Mouse (Mus musculus): Measurements from ENCODE around the gene Zfp366. TPM values are rescaled to one million over a fixed set of nuclear protein-coding genes. Genes with fewer than 3 reads are reported as not detected.

Zfp366 gene
- total and polyA plus RNA-seq, 3 experiments: not detected

DNA sequence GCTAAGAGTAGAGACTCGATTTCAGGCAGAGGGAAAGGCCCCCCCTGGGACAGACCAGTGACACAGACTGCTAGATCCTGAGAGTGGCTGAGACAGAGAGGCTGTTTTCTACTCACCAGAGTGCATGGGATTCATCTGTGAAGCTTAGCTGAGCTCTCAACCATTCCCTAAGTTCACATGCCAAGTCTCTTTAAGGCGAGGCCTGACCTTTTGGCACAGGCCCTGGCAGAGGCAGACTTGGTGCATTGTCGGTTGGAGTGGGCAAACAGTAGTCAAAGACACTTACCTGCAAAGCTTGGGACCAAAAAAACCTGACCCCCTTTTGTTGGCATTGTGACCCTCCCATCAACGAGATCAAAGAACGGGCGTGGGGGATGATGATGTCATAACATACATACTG, 34.0 kb upstream of the Zfp366 start:
- no peak overlapping the region for H3K4me2 ChIP-seq (ENCODE audit: insufficient read depth, low read depth, poor library complexity, severe bottlenecking)
- no peak for TF ChIP-seq MXI1 (IDR thresholded peaks at IDR 0.05; ENCODE audit: low read depth, low read length)
- no peak for TF ChIP-seq HCFC1 (IDR thresholded peaks at IDR 0.05; ENCODE audit: low read depth, low read length)
- no peak for TF ChIP-seq ZMIZ1 (IDR thresholded peaks at IDR 0.05; ENCODE audit: low read depth, low read length)
- TF ChIP-seq KAT2A (IDR thresholded peaks at IDR 0.05; ENCODE audit: insufficient replicate concordance, low read length): no peak
- no peak for TF ChIP-seq CTCF (conservative IDR thresholded peaks at IDR 0.05 in 1 of 2, IDR thresholded peaks at IDR 0.05 in 1 of 2; ENCODE audit: low read depth in 2 of 2, low read length in 2 of 2)
- no peak for TF ChIP-seq SIN3A (IDR thresholded peaks at IDR 0.05; ENCODE audit: low read length)
- no peak for TF ChIP-seq E2F4 (IDR thresholded peaks at IDR 0.05; ENCODE audit: insufficient replicate concordance, low read depth, low read length)
- no peaks in the 10 kb centered on the region for H3K36me3 ChIP-seq (replicated peaks in 1 of 2; ENCODE audit: control insufficient read depth in 1 of 2, insufficient read depth in 1 of 2, low read length in 1 of 2)
- peaks cover 16% of the 10 kb centered on the region for H3K27me3 ChIP-seq (replicated peaks)
- H3K9me3 ChIP-seq (replicated peaks; ENCODE audit: low read length): peaks cover 3% of the 10 kb centered on the region
- H3K4me1 ChIP-seq (ENCODE audit: control insufficient read depth in 1 of 2, insufficient read depth in 2 of 2): peaks cover 4 to 24% of the 10 kb centered on the region in 2 experiments; a peak in 3 of 4 replicates
- no peak overlapping the region for H3K9ac ChIP-seq (ENCODE audit: insufficient read depth, low read depth)
- in situ Hi-C loops (cut with MboI; ENCODE audit: low pct_ligation_motif_present, low pct_unique_long_range_greater_than_20kb, low sequenced_read_pairs) (no loop called here), dilution Hi-C loops (cut with MboI; ENCODE audit: extremely low pct_ligation_motif_present, extremely low pct_unique_long_range_greater_than_20kb, low sequenced_read_pairs) (no loop called here)
- H3K4me3 ChIP-seq (replicated peaks in 1 of 3; ENCODE audit: low read depth in 2 of 3, low read length in 2 of 3, poor library complexity in 1 of 3): no peak overlapping the region
- H3K27ac ChIP-seq (ENCODE audit: insufficient read depth, low read depth): no peak overlapping the region
- H3K79me2 ChIP-seq (replicated peaks; ENCODE audit: control insufficient read depth, extremely low read depth, insufficient read depth, poor library complexity, severe bottlenecking): no peaks in the 10 kb centered on the region
- no peak for DNase-seq (ENCODE audit: extremely low read depth)

DNA sequence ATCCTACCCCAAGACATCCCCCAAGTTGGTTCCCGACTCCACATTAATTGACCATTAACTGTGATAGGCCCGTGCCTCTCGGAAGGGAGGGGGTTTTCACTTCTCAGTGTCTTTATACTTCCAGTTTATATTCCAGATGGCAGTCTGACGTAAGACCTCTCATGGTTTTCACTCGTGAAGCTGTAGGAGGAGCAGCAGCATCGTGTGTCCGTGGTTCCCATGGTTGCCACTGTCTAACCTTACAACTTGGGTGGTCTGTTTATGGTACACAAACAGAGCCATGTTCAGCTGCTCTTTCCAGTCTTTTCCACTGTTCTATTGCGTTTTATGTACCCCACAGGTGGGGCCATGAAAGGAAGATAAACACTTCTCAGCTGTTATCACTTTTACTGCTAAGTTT, 33.5 kb upstream of the Zfp366 start:
- no peak for DNase-seq (ENCODE audit: extremely low read depth)
- Histone ChIP-seq H3K27me3 (replicated peaks) (peaks cover 15% of the 10 kb centered on the region), H3K4me1 (ENCODE audit: control insufficient read depth in 1 of 2, insufficient read depth in 2 of 2) (peaks cover 4 to 23% of the 10 kb centered on the region in 2 experiments; a peak in 3 of 4 replicates), H3K9ac (ENCODE audit: insufficient read depth, low read depth) (no peak overlapping the region), H3K9me3 (replicated peaks; ENCODE audit: low read length) (peaks cover 6% of the 10 kb centered on the region), H3K79me2 (replicated peaks; ENCODE audit: control insufficient read depth, extremely low read depth, insufficient read depth, poor library complexity, severe bottlenecking) (no peaks in the 10 kb centered on the region), H3K4me2 (ENCODE audit: insufficient read depth, low read depth, poor library complexity, severe bottlenecking) (no peak overlapping the region), H3K27ac (ENCODE audit: insufficient read depth, low read depth) (no peak overlapping the region), H3K4me3 (replicated peaks in 1 of 3; ENCODE audit: low read depth in 2 of 3, low read length in 2 of 3, poor library complexity in 1 of 3) (no peak overlapping the region), H3K36me3 (replicated peaks in 1 of 2; ENCODE audit: control insufficient read depth in 1 of 2, insufficient read depth in 1 of 2, low read length in 1 of 2) (no peaks in the 10 kb centered on the region)
- dilution Hi-C loops (cut with MboI; ENCODE audit: extremely low pct_ligation_motif_present, extremely low pct_unique_long_range_greater_than_20kb, low sequenced_read_pairs): no loop called here
- TF ChIP-seq KAT2A (IDR thresholded peaks at IDR 0.05; ENCODE audit: insufficient replicate concordance, low read length) (no peak), SIN3A (IDR thresholded peaks at IDR 0.05; ENCODE audit: low read length) (no peak), POLR2A (IDR thresholded peaks at IDR 0.05; ENCODE audit: low read depth, low read length) (no peak), POLR2AphosphoS2 (IDR thresholded peaks at IDR 0.05; ENCODE audit: low read depth, low read length) (no peak), ZC3H11A (IDR thresholded peaks at IDR 0.05; ENCODE audit: low read depth, low read length) (no peak), CTCF (conservative IDR thresholded peaks at IDR 0.05 in 1 of 2, IDR thresholded peaks at IDR 0.05 in 1 of 2; ENCODE audit: low read depth in 2 of 2, low read length in 2 of 2) (no peak), MAFK (IDR thresholded peaks at IDR 0.05; ENCODE audit: insufficient replicate concordance, low read length) (no peak), RAD21 (IDR thresholded peaks at IDR 0.05; ENCODE audit: low read depth, low read length) (no peak), MAX (IDR thresholded peaks at IDR 0.05; ENCODE audit: low read length) (no peak), HCFC1 (IDR thresholded peaks at IDR 0.05; ENCODE audit: low read depth, low read length) (no peak), UBTF (IDR thresholded peaks at IDR 0.05; ENCODE audit: low read depth, low read length) (no peak), IRF4 (IDR thresholded peaks at IDR 0.05; ENCODE audit: low read depth, low read length) (no peak), ZMIZ1 (IDR thresholded peaks at IDR 0.05; ENCODE audit: low read depth, low read length) (no peak), BHLHE40 (IDR thresholded peaks at IDR 0.05; ENCODE audit: low read depth, low read length) (no peak), JUN (IDR thresholded peaks at IDR 0.05; ENCODE audit: insufficient read depth, low read depth, low read length) (no peak), MAZ (IDR thresholded peaks at IDR 0.05; ENCODE audit: low read depth, low read length) (no peak), MYC (IDR thresholded peaks at IDR 0.05; ENCODE audit: low read depth, low read length) (no peak), ETS1 (conservative IDR thresholded peaks at IDR 0.05; ENCODE audit: low read depth, low read length) (no peak), ZNF384 (IDR thresholded peaks at IDR 0.05; ENCODE audit: low read depth, low read length) (no peak), ELF1 (IDR thresholded peaks at IDR 0.05; ENCODE audit: low read depth, low read length) (no peak)
- in situ Hi-C loops (cut with MboI; ENCODE audit: low pct_ligation_motif_present, low pct_unique_long_range_greater_than_20kb, low sequenced_read_pairs): no loop called here
